Mouse (Mus musculus) limb, embryonic 10.5 days (tissue): ENCODE data around the gene Nfasc. TPM values are rescaled to one million over a fixed set of nuclear protein-coding genes. Genes with fewer than 3 reads are reported as not detected.

Experiments used
- DNase-seq: peaks from one replicate; pipeline ENCODE4 v3.0.0-alpha.2; 2017; ENCODE audit warnings: low spot score
- H3K27ac ChIP-seq: fragments of 300-500 bp; sonication (generic); 2 replicates; pipeline ENCODE4 v1.5.1; 2016; ENCODE audit warnings: mild to moderate bottlenecking
- H3K27me3 ChIP-seq: fragments of 300-500 bp; sonication (generic); 2 replicates; pipeline ENCODE4 v1.6.1; 2016; ENCODE audit warnings: low read depth, mild to moderate bottlenecking; ENCODE audit not compliant: poor library complexity, severe bottlenecking
- H3K36me3 ChIP-seq: fragments of 300-500 bp; sonication (generic); 2 replicates; pipeline ENCODE4 v1.6.1; 2016; ENCODE audit warnings: mild to moderate bottlenecking, moderate library complexity
- H3K4me1 ChIP-seq: fragments of 300-500 bp; sonication (generic); 2 replicates; pipeline ENCODE4 v1.6.1; 2016
- H3K4me3 ChIP-seq: fragments of 300-500 bp; sonication (generic); 2 replicates; pipeline ENCODE4 v1.5.1; 2016; ENCODE audit warnings: mild to moderate bottlenecking, moderate library complexity
- H3K9me3 ChIP-seq: fragments of 300-500 bp; sonication (generic); replicated peaks from 2 replicates; pipeline ENCODE4 v1.6.1; 2016; ENCODE audit warnings: mild to moderate bottlenecking
- WGBS: fragments of 180-500 bp; shearing (Covaris S2); methylation state at CpG from one replicate; pipeline ENCODE4 v1.1.7; 2016; 5-methylcytosine and 5-hydroxymethylcytosine counted together
- polyA plus RNA-seq: library from polyadenylated mRNA; unstranded; fragments of >200 nt; fragmentation: Nextera tagmentation; extraction: Ambion mirVana; gene quantifications from 2 replicates; pipeline ENCODE4 v1.2.1, GENCODE M21; 2016

Gene Nfasc
- polyA plus RNA-seq, 1 experiment from 2014 or later = 1.4 TPM

- H3K27ac ChIP-seq = no peak overlapping the region
- WGBS = 50% methylated on average over 7 of the region's 7 CpGs
- no peaks in the 10 kb centered on the region for H3K9me3 ChIP-seq
- H3K4me1 ChIP-seq = peaks cover 46% of the 10 kb centered on the region
- no peak overlapping the region for H3K4me3 ChIP-seq
- H3K36me3 ChIP-seq = no peaks in the 10 kb centered on the region
- no peak for DNase-seq
- H3K27me3 ChIP-seq = peaks cover 47% of the 10 kb centered on the region
These were observed 115.4 kb downstream of the Nfasc start for GRCm38 (mm10) chr1:132626125-132626756.

- peaks cover 46% of the 10 kb centered on the region for H3K4me1 ChIP-seq
- H3K9me3 ChIP-seq = no peaks in the 10 kb centered on the region
- no peak overlapping the region for H3K27ac ChIP-seq
- peaks cover 39% of the 10 kb centered on the region for H3K27me3 ChIP-seq
- H3K36me3 ChIP-seq = no peaks in the 10 kb centered on the region
- WGBS = 51% methylated on average over 6 of the region's 6 CpGs
- DNase-seq = no peak
- no peak overlapping the region for H3K4me3 ChIP-seq
These were observed 116.6 kb downstream of the Nfasc start for GRCm38 (mm10) chr1:132625034-132625433.

GRCm38 (mm10) chr1:132624466-132624865 is 117.1 kb downstream of the Nfasc start:
- Histone ChIP-seq H3K4me1 (peaks cover 46% of the 10 kb centered on the region), H3K27ac (no peak overlapping the region), H3K9me3 (no peaks in the 10 kb centered on the region), H3K27me3 (peaks cover 33% of the 10 kb centered on the region), H3K4me3 (no peak overlapping the region), H3K36me3 (no peaks in the 10 kb centered on the region)
- 17% methylated on average over 1 of the region's 1 CpGs for WGBS
- no peak for DNase-seq

- no peak for DNase-seq
- H3K4me1 ChIP-seq = peaks cover 43% of the 10 kb centered on the region
- no peak overlapping the region for H3K4me3 ChIP-seq
- WGBS = 45% methylated on average over 14 of the region's 14 CpGs
- H3K9me3 ChIP-seq = no peaks in the 10 kb centered on the region
- peaks cover 33% of the 10 kb centered on the region for H3K27me3 ChIP-seq
- no peaks in the 10 kb centered on the region for H3K36me3 ChIP-seq
- H3K27ac ChIP-seq = no peak overlapping the region
These were observed 117.8 kb downstream of the Nfasc start for GRCm38 (mm10) chr1:132623641-132624336.

GRCm38 (mm10) chr1:132612066-132612465 is 129.5 kb downstream of the Nfasc start:
- 85% methylated on average over 4 of the region's 4 CpGs for WGBS
- no peaks in the 10 kb centered on the region for H3K4me1 ChIP-seq
- no peaks in the 10 kb centered on the region for H3K27me3 ChIP-seq
- H3K4me3 ChIP-seq = no peak overlapping the region
- no peaks in the 10 kb centered on the region for H3K9me3 ChIP-seq
- no peak for DNase-seq
- no peak overlapping the region for H3K27ac ChIP-seq
- no peaks in the 10 kb centered on the region for H3K36me3 ChIP-seq

- no peaks in the 10 kb centered on the region for H3K9me3 ChIP-seq
- no peak overlapping the region for H3K4me3 ChIP-seq
- no peaks in the 10 kb centered on the region for H3K27me3 ChIP-seq
- H3K4me1 ChIP-seq = no peaks in the 10 kb centered on the region
- peak; percentile 61 for DNase-seq
- WGBS = 34% methylated on average over 4 of the region's 4 CpGs
- no peak overlapping the region for H3K27ac ChIP-seq
- no peaks in the 10 kb centered on the region for H3K36me3 ChIP-seq
These were observed 132.5 kb downstream of the Nfasc start for GRCm38 (mm10) chr1:132609048-132609634.

GRCm38 (mm10) chr1:132602161-132602560 is 139.4 kb downstream of the Nfasc start:
- 48% methylated on average over 8 of the region's 8 CpGs for WGBS
- Histone ChIP-seq H3K27ac (no peak overlapping the region), H3K36me3 (no peaks in the 10 kb centered on the region), H3K4me1 (0 out of 2 replicates have a peak, but pooled peaks cover 8% of the 10 kb centered on the region), H3K9me3 (no peaks in the 10 kb centered on the region), H3K4me3 (no peak overlapping the region), H3K27me3 (peaks cover 13% of the 10 kb centered on the region; the same call in 1 of the 2 replicates)
- DNase-seq = no peak

GRCm38 (mm10) chr1:132598024-132598423 is 143.6 kb downstream of the Nfasc start:
- Histone ChIP-seq H3K4me3 (no peak overlapping the region), H3K27me3 (peaks cover 46% of the 10 kb centered on the region), H3K4me1 (0 out of 2 replicates have a peak, but pooled peaks cover 13% of the 10 kb centered on the region), H3K27ac (no peak overlapping the region), H3K9me3 (no peaks in the 10 kb centered on the region), H3K36me3 (no peaks in the 10 kb centered on the region)
- whole genome bisulfite sequencing = 94% methylated on average over 5 of the region's 5 CpGs
- DNase-seq = no peak

- H3K9me3 ChIP-seq = no peaks in the 10 kb centered on the region
- 70% methylated on average over 6 of the region's 6 CpGs for WGBS
- peaks cover 53% of the 10 kb centered on the region for H3K27me3 ChIP-seq
- no peaks in the 10 kb centered on the region for H3K36me3 ChIP-seq
- no peak overlapping the region for H3K4me3 ChIP-seq
- H3K4me1 ChIP-seq = 0 out of 2 replicates have a peak, but pooled peaks cover 5% of the 10 kb centered on the region
- no peak for DNase-seq
- H3K27ac ChIP-seq = no peak overlapping the region
These were observed 145.9 kb downstream of the Nfasc start for GRCm38 (mm10) chr1:132595741-132596140.

- H3K27me3 ChIP-seq = peaks cover 53% of the 10 kb centered on the region
- WGBS = 17% methylated on average over 4 of the region's 4 CpGs
- peak; percentile 85 for DNase-seq
These were observed 147.0 kb downstream of the Nfasc start for GRCm38 (mm10) chr1:132594587-132594986.

GRCm38 (mm10) chr1:132592145-132592544 is 149.5 kb downstream of the Nfasc start:
- peaks cover 53% of the 10 kb centered on the region for H3K27me3 ChIP-seq
- no peaks in the 10 kb centered on the region for H3K36me3 ChIP-seq
- no peaks in the 10 kb centered on the region for H3K9me3 ChIP-seq
- H3K4me1 ChIP-seq = peaks cover 7% of the 10 kb centered on the region; the same call in 1 of the 2 replicates
- WGBS = 92% methylated on average over 5 of the region's 5 CpGs
- no peak overlapping the region for H3K4me3 ChIP-seq
- no peak overlapping the region for H3K27ac ChIP-seq
- DNase-seq = no peak

More at GRCm38 (mm10) chr1:132594587-132594986, 147.0 kb downstream of the Nfasc start:
- Histone ChIP-seq H3K36me3 (no peaks in the 10 kb centered on the region), H3K27ac (no peak overlapping the region), H3K4me1 (0 out of 2 replicates have a peak, but pooled peaks cover 5% of the 10 kb centered on the region), H3K9me3 (no peaks in the 10 kb centered on the region), H3K4me3 (no peak overlapping the region)

GRCm38 (mm10) chr1:132591399-132591930 is 150.1 kb downstream of the Nfasc start:
- DNase-seq = no peak
- WGBS = 86% methylated on average over 11 of the region's 11 CpGs
- Histone ChIP-seq H3K9me3 (no peaks in the 10 kb centered on the region), H3K36me3 (no peaks in the 10 kb centered on the region), H3K27ac (no peak overlapping the region), H3K4me3 (no peak overlapping the region), H3K4me1 (peaks cover 14% of the 10 kb centered on the region), H3K27me3 (peaks cover 46% of the 10 kb centered on the region)
